Mouse (Mus musculus) layer of hippocampus, postnatal 25 days (tissue): ENCODE measurements around the gene 4930583I09Rik. TPM values are rescaled to one million over a fixed set of nuclear protein-coding genes. Genes with fewer than 3 reads are reported as not detected.

Source experiments
- DNase-seq, 2 experiments: peaks; one replicate each; pipeline ENCODE4 v3.0.0; 2022; ENCODE audit warnings: mixed read lengths in 2 of 2, low spot score in 1 of 2; ENCODE audit errors: extremely low spot score in 1 of 2
- total RNA-seq, 2 experiments: library from RNA; stranded (reverse); gene quantifications; 2 replicates each; pipeline ENCODE4 v1.2.3; 2021

The 4930583I09Rik gene
- total RNA-seq, 2 experiments from 2014 or later: not detected

DNA sequence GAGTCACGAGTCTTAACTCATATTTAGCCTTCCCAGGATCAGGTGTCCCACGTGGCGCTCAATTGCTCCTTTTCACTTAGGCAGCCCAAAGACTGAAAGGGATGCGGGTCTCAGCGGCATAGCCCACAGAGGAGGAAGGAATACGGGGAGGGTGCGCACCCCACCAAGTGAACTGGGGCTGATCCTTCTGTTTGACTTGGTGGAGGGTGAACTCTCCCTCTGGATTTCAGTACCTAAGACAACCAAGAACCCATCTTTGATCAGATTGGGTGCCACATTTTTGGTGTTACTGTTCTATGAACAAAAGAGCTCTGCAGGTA is 33.0 kb downstream of the 4930583I09Rik start:
- no peak for DNase-seq

DNA sequence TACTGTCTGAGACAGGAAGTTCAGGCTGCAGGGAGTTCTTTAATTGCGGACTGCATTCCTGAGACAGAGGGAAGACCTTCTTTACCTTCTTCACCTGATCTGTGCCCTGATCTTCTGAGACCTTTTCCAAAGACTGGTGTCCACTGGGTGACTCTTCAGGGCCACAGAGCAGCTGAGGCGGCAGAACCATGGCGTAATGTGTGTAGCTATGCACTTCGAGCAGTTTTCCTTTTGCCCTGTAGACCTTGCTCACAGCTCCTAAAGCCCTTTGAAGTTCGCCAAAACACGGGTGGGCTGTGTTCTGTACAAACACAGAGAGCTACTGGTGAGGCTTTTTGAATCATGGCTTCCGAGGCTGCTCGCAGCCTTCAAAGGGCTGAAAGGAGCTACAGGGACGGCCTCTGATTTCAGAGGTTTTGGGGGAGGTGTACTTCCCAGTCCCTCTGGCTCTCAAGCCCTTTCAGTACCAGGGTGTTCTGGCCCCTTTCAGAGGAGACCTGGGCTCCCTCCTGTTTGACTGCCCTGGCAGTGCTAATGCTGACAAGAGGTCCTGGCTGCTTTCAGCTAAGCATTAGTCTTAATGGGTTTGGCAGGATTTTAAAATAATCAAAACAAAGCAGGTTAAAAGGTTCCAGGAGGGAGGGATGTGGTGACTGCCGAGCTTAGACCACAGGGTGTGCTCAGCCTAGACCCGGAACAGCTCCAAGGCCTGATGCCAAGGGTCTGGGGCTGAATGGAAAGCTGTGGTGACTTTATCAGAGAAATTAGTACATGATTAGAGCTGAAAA is 33.5 kb downstream of the 4930583I09Rik start:
- DNase-seq: no peak

DNA sequence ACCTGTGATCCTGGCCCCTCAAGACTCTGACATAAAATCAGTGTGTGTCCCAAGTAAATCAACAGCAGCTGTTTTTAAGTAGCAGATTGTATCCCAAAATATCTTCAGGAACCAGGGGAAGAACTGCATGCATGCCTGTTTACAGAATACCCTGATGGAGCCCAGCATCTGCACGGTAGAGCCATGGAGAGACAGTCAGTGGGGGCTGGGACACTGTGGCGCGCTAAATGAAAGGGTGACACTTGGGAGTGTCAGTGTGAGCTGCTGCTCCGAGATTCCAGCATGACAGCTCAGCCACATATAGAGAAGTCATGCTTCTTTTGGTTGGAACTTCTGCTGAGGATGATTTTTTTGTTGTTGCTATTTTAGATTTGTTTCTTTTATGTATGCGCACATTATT is 43.2 kb downstream of the 4930583I09Rik start:
- no peak for DNase-seq

DNA sequence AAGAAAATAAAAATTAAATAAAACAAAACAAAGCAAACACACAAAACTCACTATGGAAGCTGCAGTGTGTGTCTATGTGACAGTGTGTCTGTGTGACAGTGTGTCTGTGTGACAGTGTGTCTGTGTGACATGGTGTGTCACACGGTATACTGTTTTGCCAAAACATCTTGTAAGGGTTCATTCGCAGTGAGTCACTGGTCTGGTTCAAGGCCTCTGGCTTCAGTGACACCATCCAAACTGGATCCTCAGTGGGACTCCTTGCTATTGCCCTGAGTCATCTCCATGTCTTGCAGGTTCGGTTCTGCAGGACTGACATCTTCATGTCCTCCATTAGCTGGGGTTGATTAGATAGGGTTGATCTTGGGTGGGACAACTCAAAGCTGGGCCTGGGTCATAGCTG is 43.8 kb downstream of the 4930583I09Rik start:
- no peak for DNase-seq

DNA sequence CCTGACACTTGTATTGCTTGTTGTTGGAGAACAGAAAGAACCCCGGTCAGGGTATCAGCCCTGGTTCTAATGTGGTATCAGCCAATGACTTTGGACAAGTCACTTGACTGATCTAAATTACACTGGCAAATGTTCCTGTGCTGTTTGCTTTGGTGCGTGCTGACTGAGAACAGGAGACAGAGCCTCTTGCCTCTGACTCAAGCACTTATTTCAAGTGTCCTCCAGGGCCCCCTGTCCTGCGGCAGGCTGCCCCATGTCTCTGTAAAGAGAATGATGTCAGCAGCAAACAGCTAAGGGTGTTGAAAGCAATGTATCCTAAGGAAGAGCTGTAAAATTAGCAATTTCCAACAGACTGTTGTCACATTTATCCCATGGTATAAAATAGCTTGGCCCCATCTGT is 46.7 kb downstream of the 4930583I09Rik start:
- DNase-seq: no peak

DNA sequence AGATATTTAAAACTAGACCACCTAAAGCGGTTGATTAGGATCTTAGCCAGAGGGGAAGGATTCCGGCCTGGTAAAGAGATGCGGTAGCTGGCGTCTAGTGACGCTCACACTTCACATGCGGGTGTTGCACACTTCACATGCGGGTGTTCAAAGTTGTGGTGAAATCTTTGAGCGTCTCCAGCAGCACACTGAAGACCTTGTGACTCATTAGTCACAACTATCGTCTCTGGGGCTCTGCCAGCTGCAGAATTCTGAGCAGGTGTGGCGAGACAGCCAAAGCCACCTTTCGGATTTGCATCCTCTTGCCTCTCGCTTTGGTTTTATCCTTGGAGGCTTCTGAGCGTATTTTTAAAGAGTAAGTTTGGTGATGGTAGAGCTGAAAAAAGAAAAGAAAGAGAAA is 47.6 kb downstream of the 4930583I09Rik start:
- no peak for DNase-seq

DNA sequence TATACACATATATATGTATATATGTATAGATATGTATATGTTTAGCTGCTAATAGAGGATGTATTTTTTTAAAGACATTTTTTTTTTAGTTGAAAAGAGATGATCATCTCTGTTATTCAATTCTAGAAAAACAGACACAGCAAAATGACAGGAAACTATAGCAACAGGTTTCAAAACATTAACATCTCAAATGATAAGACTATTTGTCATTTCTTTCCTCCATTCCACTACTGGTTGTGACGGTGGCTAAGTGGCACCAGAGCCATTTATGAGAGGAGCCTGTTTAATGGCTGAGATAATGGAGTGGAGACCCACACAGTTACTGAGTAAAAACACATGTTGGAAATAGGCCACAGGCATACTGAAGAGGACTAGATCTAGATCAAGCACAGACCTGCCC is 49.9 kb downstream of the 4930583I09Rik start:
- DNase-seq: no peak

Other genes starting within 250 kb of the 4930583I09Rik start
- 10 to 100 TPM; 13.6 to 15.2 TPM for gene Man2a1, start 235.3 kb downstream of the 4930583I09Rik start, total RNA-seq